Mouse (Mus musculus) small intestine, adult 2 months (tissue): Measurements from ENCODE around the gene Sec22c. TPM values are rescaled to one million over a fixed set of nuclear protein-coding genes. Genes with fewer than 3 reads are reported as not detected.

ENCODE experiments used
- H3K27ac ChIP-seq: fragments of 200-500 bp; 2 replicates; pipeline ENCODE4 v1.5.1; 2012; ENCODE audit warnings: low read depth, low read length, control low read depth, inconsistent platforms; ENCODE audit not compliant: insufficient read depth
- H3K27me3 ChIP-seq: fragments of 200-500 bp; 2 replicates; pipeline ENCODE4 v1.6.1; 2012; ENCODE audit warnings: mild to moderate bottlenecking, moderate library complexity, low read length, inconsistent platforms; ENCODE audit not compliant: control insufficient read depth, insufficient read depth
- H3K36me3 ChIP-seq: fragments of 200-500 bp; 2 replicates; pipeline ENCODE4 v1.6.1; 2012; ENCODE audit warnings: mild to moderate bottlenecking, low read length, control low read depth, inconsistent platforms; ENCODE audit not compliant: control insufficient read depth, insufficient read depth
- H3K4me1 ChIP-seq: fragments of 200-500 bp; 2 replicates; pipeline ENCODE4 v1.6.1; 2012; ENCODE audit warnings: low read length, inconsistent platforms, mixed read lengths; ENCODE audit not compliant: control insufficient read depth, insufficient read depth, insufficient read length
- H3K4me3 ChIP-seq: fragments of 200-500 bp; 2 replicates; pipeline ENCODE4 v1.5.1; 2012; ENCODE audit warnings: low read depth, mild to moderate bottlenecking, control low read depth, inconsistent platforms, low read length, moderate library complexity
- CTCF ChIP-seq: fragments of 200-500 bp; IDR thresholded peaks from 2 replicates; pipeline ENCODE4 v1.5.1; 2012; ENCODE audit warnings: low read depth, mild to moderate bottlenecking, control low read depth, inconsistent platforms, low read length, moderate library complexity, mixed read lengths; ENCODE audit not compliant: insufficient replicate concordance, insufficient read length; ENCODE audit errors: extremely low read depth
- POLR2A ChIP-seq: fragments of 200-500 bp; IDR thresholded peaks from 2 replicates; pipeline ENCODE4 v1.6.1; 2012; ENCODE audit warnings: low read depth, mild to moderate bottlenecking, control low read depth, inconsistent platforms, low read length, moderate library complexity
- WGBS: fragments of 180-500 bp; shearing (Covaris S2); methylation state at CpG from one replicate; pipeline ENCODE4 v1.1.7; 2018; 5-methylcytosine and 5-hydroxymethylcytosine counted together
- polyA plus RNA-seq: library from polyadenylated mRNA; depleted of rRNA; stranded (reverse); fragments of >200 nt; gene quantifications from 2 replicates; pipeline ENCODE4 v1.2.3, GENCODE M21; 2012; rRNA removed

The Sec22c gene
- polyA plus RNA-seq = 18.2 and 27.0 TPM in 2 replicates

DNA sequence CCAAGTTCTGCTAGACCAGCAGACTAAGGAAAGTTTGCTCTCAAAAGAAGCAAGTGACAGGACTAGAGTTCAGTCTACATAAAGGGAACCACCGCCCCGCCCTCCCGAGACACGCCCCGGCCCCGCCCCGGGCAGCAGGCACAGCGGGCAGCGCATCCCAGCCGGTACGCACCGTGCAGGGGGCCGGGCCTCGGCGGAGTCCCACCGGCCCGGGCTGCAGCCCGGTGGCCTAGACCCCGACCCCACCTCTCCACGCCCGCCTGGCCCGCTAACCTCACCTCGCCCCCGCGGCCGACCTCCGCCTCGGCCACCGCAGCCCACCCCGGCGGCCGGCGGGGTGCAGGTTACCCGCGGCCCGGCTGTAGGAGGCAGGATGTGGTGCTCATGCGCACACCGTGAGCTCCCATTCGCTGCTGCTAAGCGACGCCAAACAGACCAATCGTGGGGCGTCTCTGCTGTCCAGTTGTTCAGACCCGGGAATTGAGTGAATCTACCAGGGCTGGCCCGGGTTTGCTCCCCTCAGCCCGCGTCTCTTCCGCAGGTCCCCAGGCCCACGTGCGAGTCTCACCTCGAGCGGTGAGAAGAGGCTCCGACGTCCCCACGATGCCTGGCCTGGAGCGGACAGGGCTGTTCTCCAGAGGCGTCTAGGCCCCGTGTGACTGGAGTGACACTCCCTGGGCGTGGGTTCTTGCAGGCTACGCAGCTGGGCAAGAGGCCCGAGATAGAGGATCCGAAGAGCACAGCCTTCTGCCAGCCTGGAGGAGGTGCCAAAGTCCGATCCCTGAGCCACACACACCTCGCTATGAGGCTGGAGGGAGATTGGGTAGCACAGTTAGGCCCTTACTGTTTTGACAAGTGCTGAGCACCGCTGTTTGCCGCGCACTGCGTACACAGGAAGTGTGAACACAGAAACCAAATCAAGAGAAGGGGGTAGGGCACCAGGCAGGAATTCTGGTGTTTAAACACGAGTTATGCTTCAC is at the start of gene Sec22c:
Sec22c (minus strand) TSS at position 845 of the 980 bp plus-strand sequence.
- under 1% methylated on average over 69 of the region's 69 CpGs for WGBS
- H3K4me3 ChIP-seq = peak within 1 kb of the TSS; percentile 83
- H3K36me3 ChIP-seq = no peaks in the 10 kb centered on the region
- peak within 1 kb of the TSS; percentile 93 for H3K27ac ChIP-seq
- peaks cover 10% of the 10 kb centered on the region; the same call in 1 of the 2 replicates for H3K4me1 ChIP-seq
- TF ChIP-seq POLR2A = peak; percentile 40
- no peak for TF ChIP-seq CTCF
- H3K27me3 ChIP-seq = no peaks in the 10 kb centered on the region

DNA sequence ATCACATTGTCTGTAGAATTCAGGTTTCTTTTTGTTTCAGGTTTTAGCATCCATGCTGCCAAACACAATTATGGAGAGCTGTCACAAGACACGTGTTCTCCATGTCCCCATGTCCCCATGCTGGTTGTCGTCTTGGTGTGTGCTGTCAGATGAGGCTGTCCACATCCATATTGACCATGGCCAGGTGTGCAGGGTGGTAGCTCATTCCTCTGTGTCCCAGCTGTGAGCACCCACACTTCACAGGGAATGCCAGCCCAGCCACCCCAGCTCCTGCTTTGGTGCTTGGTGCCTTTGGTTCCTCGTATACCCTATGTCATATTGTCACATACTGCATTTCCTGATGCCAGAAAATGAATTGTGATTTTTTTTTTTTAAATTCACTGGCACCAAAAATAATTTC is 49.3 kb upstream of the Sec22c start:
- no peak overlapping the region for H3K27ac ChIP-seq
- no peak overlapping the region for H3K4me3 ChIP-seq
- H3K27me3 ChIP-seq = peaks cover 6% of the 10 kb centered on the region
- H3K4me1 ChIP-seq = peaks cover 9% of the 10 kb centered on the region
- H3K36me3 ChIP-seq = peaks cover 58% of the 10 kb centered on the region
- 89% methylated on average over 3 of the region's 3 CpGs for WGBS
- TF ChIP-seq CTCF (no peak), POLR2A (no peak)

DNA sequence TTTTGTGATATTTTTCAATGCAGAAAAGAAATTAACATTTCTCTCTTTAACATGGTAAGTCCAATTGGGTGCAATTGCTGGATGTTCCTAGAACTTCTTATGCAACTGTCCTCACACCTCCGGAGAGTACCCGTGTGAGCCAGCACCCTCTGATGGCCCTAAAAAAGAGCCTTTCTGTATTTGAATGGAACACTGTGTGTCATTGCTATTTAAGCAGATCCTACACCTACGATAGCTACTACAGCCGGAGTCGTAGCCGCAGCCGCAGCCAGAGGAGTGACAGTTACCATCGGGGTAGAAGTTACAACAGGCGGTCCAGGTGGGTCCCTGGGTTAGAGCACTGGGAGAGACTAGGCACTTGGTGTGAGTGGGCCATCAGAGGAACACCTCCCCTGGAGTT is 47.5 kb upstream of the Sec22c start:
- Histone ChIP-seq H3K27ac (no peak overlapping the region), H3K4me3 (no peak overlapping the region), H3K36me3 (peaks cover 77% of the 10 kb centered on the region), H3K27me3 (no peaks in the 10 kb centered on the region), H3K4me1 (no peaks in the 10 kb centered on the region; the same call in 1 of the 2 replicates)
- 95% methylated on average over 9 of the region's 9 CpGs for WGBS
- TF ChIP-seq CTCF (no peak), POLR2A (no peak)

DNA sequence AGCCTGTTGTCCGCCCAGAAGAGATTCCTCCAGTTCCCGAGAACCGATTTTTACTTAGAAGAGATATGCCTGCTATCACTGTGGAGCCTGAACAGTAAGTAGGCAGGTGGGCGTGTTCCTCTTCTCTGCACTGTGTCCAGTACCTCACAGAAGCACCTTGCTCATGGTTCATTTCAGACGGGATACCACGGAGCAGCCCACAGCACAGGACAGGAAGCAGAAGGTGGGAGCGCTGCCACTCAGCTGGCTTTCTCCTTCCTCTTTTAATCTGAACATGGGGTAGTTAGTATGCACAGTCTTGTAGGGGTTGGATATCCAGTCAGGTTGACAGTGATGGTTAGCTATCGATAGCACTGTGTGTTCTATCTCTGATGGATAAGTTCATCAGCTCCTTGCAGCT is 38.8 kb upstream of the Sec22c start:
- 83% methylated on average over 8 of the region's 8 CpGs for WGBS

DNA sequence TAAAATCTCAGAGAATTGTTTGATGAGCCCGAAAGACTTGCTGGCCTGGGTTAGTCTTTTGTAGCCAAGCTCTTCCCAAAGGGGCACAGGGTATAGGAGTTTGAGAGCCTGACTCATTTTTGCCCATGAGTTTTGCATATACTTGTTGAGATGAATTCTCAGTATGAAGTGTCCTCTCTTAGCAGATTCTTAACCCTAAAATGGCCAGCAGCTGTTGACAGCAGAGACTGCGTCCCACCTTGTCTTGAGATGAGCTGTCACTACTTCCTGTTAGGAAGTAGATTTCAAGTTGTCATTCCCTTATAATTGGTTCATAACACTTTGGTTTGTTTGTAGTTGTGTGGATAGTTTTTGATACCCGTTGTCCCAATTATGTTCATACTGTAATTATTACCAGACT is 35.9 kb upstream of the Sec22c start:
- no peaks in the 10 kb centered on the region for H3K27me3 ChIP-seq
- 90% methylated on average over 3 of the region's 3 CpGs for WGBS
- H3K4me3 ChIP-seq = no peak overlapping the region
- no peak overlapping the region for H3K27ac ChIP-seq
- peaks cover 57% of the 10 kb centered on the region for H3K36me3 ChIP-seq
- TF ChIP-seq CTCF (no peak), POLR2A (no peak)
- H3K4me1 ChIP-seq = no peaks in the 10 kb centered on the region

More for the DNA sequence above, 38.8 kb upstream of the Sec22c start:
- Histone ChIP-seq H3K27ac (no peak overlapping the region), H3K27me3 (no peaks in the 10 kb centered on the region), H3K4me3 (no peak overlapping the region), H3K4me1 (no peaks in the 10 kb centered on the region), H3K36me3 (peaks cover 77% of the 10 kb centered on the region)
- TF ChIP-seq CTCF (no peak), POLR2A (no peak)

DNA sequence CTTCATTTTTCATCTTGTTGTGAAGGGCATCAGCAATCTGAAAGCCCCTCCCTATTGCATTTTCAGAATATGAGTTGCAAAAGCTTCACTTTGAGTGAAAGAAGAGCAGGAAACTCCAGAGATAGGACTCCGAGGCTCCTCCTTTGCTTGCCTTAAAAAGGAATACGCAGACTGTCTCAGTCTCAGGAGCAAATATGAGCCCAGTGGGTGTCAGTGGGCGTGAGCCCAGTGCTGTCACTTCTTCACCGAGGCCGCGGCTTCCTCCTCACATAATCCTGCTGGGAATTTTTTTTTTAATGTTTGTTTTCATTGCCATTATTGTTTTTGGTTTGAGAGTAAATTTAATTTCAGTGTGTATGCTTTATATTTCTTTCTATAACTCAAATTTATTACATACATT is 35.2 kb upstream of the Sec22c start:
- Histone ChIP-seq H3K4me1 (no peaks in the 10 kb centered on the region), H3K27me3 (no peaks in the 10 kb centered on the region), H3K36me3 (peaks cover 57% of the 10 kb centered on the region), H3K27ac (no peak overlapping the region), H3K4me3 (no peak overlapping the region)
- WGBS = 87% methylated on average over 6 of the region's 6 CpGs
- no peak for TF ChIP-seq POLR2A
- no peak for TF ChIP-seq CTCF
